Mouse (Mus musculus): ENCODE measurements around the gene Gm20843.
"Not testable (repeated sequence)": the region's sequence is repeated elsewhere in the genome, so short reads cannot be mapped to it uniquely, and the experiment has no call there.

Gene Gm20843

GRCm38 (mm10) chrY:72247018-72247417, at the start of gene Gm20843:
TSS of gene Gm20843 (minus strand) at chrY:72247118.
- not testable (repeated sequence) for DNase-seq (ENCODE audit: low read depth)

All from fibroblast of lung, adult 2 months (primary cell).